ENCODE assay signal across 9 mouse cellular contexts in the genomic region with DNA sequence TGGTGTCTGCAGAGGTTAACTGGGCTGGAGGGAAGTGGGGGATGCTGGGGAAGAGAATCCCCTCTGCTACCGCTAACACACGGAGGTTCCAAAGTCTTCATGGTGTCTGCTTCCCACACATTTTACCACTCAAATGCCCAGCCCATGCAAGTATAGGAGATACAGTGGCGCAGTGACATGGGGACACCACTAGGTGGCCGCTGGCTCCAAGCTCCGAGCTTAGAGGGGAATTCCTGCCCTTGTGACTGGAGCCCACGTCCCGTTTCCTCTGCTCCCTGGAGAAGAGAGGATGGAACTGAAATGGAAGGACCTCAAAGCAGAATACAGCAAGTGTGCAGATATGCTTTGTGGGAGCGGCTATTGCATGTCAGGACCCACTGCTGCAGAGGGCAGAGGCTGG.
DNase-seq lines count a peak whose midpoint lies in the region; ATAC-seq lines count a peak whose summit lies in the region.
"Had no signal": no experiment of that assay in that cellular context is flagged by ENCODE, and none has a peak within 500 bp of the region (broad histone marks: within the 10 kb centered on the region; RNA-seq: fewer than 3 reads in every experiment).

No protein-coding gene starts in this region.

- peaks cover 4% of the 10 kb centered on the region; the same call in 1 of the 2 replicates for H3K4me1 ChIP-seq in heart, embryonic 10.5 days
- peaks cover 6% of the 10 kb centered on the region for H3K4me1 ChIP-seq in heart, embryonic 12.5 days (replicated peaks)
- H3K4me1 ChIP-seq: liver, embryonic 15.5 days had no signal

- no peak overlapping the region for H3K9ac ChIP-seq in heart, embryonic 12.5 days
- H3K9ac ChIP-seq: liver, embryonic 15.5 days had no signal

- DNase-seq in heart, embryonic 10.5 days (ENCODE audit: low spot score) = peak; percentile 85
- DNase-seq in A20 (ENCODE audit: low read depth, low spot score) = peak; percentile 3
- peak; percentile 33 for DNase-seq in adrenal gland, adult 8-10 months
- DNase-seq in kidney, postnatal 4 days = peak; percentile 73 to 77
- DNase-seq in yolk sac, embryonic 10.5 days (ENCODE audit: low spot score) = peak; percentile 5

- no peak overlapping the region for H3K4me3 ChIP-seq in heart, embryonic 10.5 days
- H3K4me3 ChIP-seq in heart, embryonic 12.5 days = no peak overlapping the region
- H3K4me3 ChIP-seq: liver, embryonic 15.5 days had no signal

- 12% methylated on average over 8 of the region's 8 CpGs for WGBS in heart, embryonic 10.5 days
- WGBS in heart, embryonic 12.5 days = 14% methylated on average over 8 of the region's 8 CpGs

- no peak overlapping the region for H3K27ac ChIP-seq in heart, embryonic 10.5 days
- H3K27ac ChIP-seq in heart, embryonic 12.5 days (ENCODE audit: poor library complexity, severe bottlenecking) = no peak overlapping the region
- H3K27ac ChIP-seq: liver, embryonic 15.5 days had no signal

- H3K9me3 ChIP-seq in heart, embryonic 10.5 days = no peaks in the 10 kb centered on the region
- no peaks in the 10 kb centered on the region for H3K9me3 ChIP-seq in heart, embryonic 12.5 days (replicated peaks)
- H3K9me3 ChIP-seq: liver, embryonic 15.5 days had no signal

- no peak overlapping the region for H3K4me2 ChIP-seq in heart, embryonic 12.5 days
- H3K4me2 ChIP-seq: liver, embryonic 15.5 days had no signal

- no peaks in the 10 kb centered on the region for H3K36me3 ChIP-seq in heart, embryonic 10.5 days
- H3K36me3 ChIP-seq in heart, embryonic 12.5 days = no peaks in the 10 kb centered on the region
- H3K36me3 ChIP-seq: liver, embryonic 15.5 days had no signal

- ATAC-seq in heart, embryonic 12.5 days (ENCODE audit: insufficient number of reproducible peaks, low FRiP score) = no peak
- ATAC-seq in erythroblast, adult 5-6 weeks (replicated peaks; ENCODE audit: low FRiP score, poor library complexity, severe bottlenecking) = peak; percentile 77; the same call in 1 of the 2 replicates
- peak; percentile 84 for ATAC-seq in megakaryocyte progenitor cell, adult 5-6 weeks (replicated peaks; ENCODE audit: poor library complexity)

- peaks cover 61% of the 10 kb centered on the region for H3K27me3 ChIP-seq in heart, embryonic 10.5 days (ENCODE audit: insufficient read depth, poor library complexity, severe bottlenecking)
- peaks cover 45% of the 10 kb centered on the region for H3K27me3 ChIP-seq in heart, embryonic 12.5 days (replicated peaks)

Comparison
In these comparisons a context has a peak if more than half of its experiments do, and no peak if none do; other contexts are left out.
1. DNase-seq: peak in every context shown above with its lines; median percentile 85 in heart, embryonic 10.5 days; 75 in kidney, postnatal 4 days; 33 in adrenal gland, adult 8-10 months; 5 in yolk sac, embryonic 10.5 days; 3 in A20.